Mouse (Mus musculus) CH12.LX (cell line): ENCODE data around the gene Cabp1. TPM values are rescaled to one million over a fixed set of nuclear protein-coding genes. Genes with fewer than 3 reads are reported as not detected.

ENCODE experiments used
- DNase-seq: peaks from one replicate; pipeline ENCODE4 v3.0.0-alpha.2; 2013; ENCODE audit errors: extremely low read depth
- H3K27ac ChIP-seq: 2 replicates; pipeline ENCODE4 v1.5.1; 2012; ENCODE audit warnings: low read depth, mild to moderate bottlenecking, control low read depth, moderate library complexity; ENCODE audit not compliant: insufficient read depth
- H3K27me3 ChIP-seq: replicated peaks from 2 replicates; pipeline ENCODE3; 2012; ENCODE audit warnings: inconsistent platforms
- H3K36me3 ChIP-seq, 2 experiments: replicated peaks in 1 of 2; 2 replicates each; pipeline versions ENCODE3 to v1.6.1; 2012; ENCODE audit warnings: inconsistent platforms in 1 of 2, low read length in 1 of 2, mild to moderate bottlenecking in 1 of 2, mixed read lengths in 1 of 2, moderate library complexity in 1 of 2; ENCODE audit not compliant: control insufficient read depth in 1 of 2, insufficient read depth in 1 of 2
- H3K4me1 ChIP-seq, 2 experiments: 2 replicates each; pipeline ENCODE4 v1.6.1; 2012; ENCODE audit warnings: inconsistent platforms in 1 of 2, moderate library complexity in 1 of 2; ENCODE audit not compliant: insufficient read depth in 2 of 2, control insufficient read depth in 1 of 2
- H3K4me2 ChIP-seq: 2 replicates; pipeline ENCODE4 v1.6.1; 2012; ENCODE audit warnings: low read depth, mild to moderate bottlenecking, control low read depth; ENCODE audit not compliant: poor library complexity, insufficient read depth, severe bottlenecking
- H3K4me3 ChIP-seq, 3 experiments: fragments of 150-350 bp in 1 of 3; sonication (generic) in 1 of 3; replicated peaks in 1 of 3; 2 replicates each; pipeline versions ENCODE3 to v1.5.1; 2011 to 2012; ENCODE audit warnings: low read depth in 2 of 3, low read length in 2 of 3, mild to moderate bottlenecking in 2 of 3, moderate library complexity in 2 of 3, control low read depth in 1 of 3, improper control_type of control experiment in 1 of 3, inconsistent platforms in 1 of 3, mixed read lengths in 1 of 3; ENCODE audit not compliant: poor library complexity in 1 of 3
- H3K79me2 ChIP-seq: replicated peaks from 2 replicates; pipeline ENCODE4 v1.6.1; 2012; ENCODE audit warnings: mild to moderate bottlenecking, moderate library complexity; ENCODE audit not compliant: control insufficient read depth, poor library complexity, insufficient read depth, severe bottlenecking; ENCODE audit errors: extremely low read depth
- H3K9ac ChIP-seq: 2 replicates; pipeline ENCODE4 v1.6.1; 2012; ENCODE audit warnings: low read depth, mild to moderate bottlenecking, control low read depth, moderate library complexity; ENCODE audit not compliant: insufficient read depth
- H3K9me3 ChIP-seq: replicated peaks from 2 replicates; pipeline ENCODE3; 2012; ENCODE audit warnings: low read length, inconsistent platforms, mixed read lengths
- BHLHE40 ChIP-seq: IDR thresholded peaks from 2 replicates; pipeline ENCODE4 v1.6.1; 2011; ENCODE audit warnings: mild to moderate bottlenecking, low read depth, low read length, improper control_type of control experiment
- CHD2 ChIP-seq: IDR thresholded peaks from 2 replicates; pipeline ENCODE4 v1.6.1; 2011; ENCODE audit warnings: low read length, improper control_type of control experiment
- ELF1 ChIP-seq: IDR thresholded peaks from 2 replicates; pipeline ENCODE4 v1.6.1; 2014; ENCODE audit warnings: low read depth, mild to moderate bottlenecking, inconsistent platforms, low read length, improper control_type of control experiment
- EP300 ChIP-seq: IDR thresholded peaks from 2 replicates; pipeline ENCODE4 v1.6.1; 2011; ENCODE audit warnings: low read length, improper control_type of control experiment
- IRF4 ChIP-seq: IDR thresholded peaks from 2 replicates; pipeline ENCODE4 v1.6.1; 2014; ENCODE audit warnings: low read depth, mild to moderate bottlenecking, inconsistent platforms, low read length, improper control_type of control experiment
- KAT2A ChIP-seq: IDR thresholded peaks from 2 replicates; pipeline ENCODE4 v1.6.1; 2012; ENCODE audit warnings: low read length, improper control_type of control experiment, inconsistent platforms; ENCODE audit not compliant: insufficient replicate concordance
- MAX ChIP-seq: IDR thresholded peaks from 2 replicates; pipeline ENCODE4 v1.6.1; 2011; ENCODE audit warnings: low read length, improper control_type of control experiment
- MAZ ChIP-seq: IDR thresholded peaks from 2 replicates; pipeline ENCODE4 v1.6.1; 2012; ENCODE audit warnings: low read depth, mild to moderate bottlenecking, inconsistent platforms, low read length, improper control_type of control experiment, moderate library complexity
- MEF2A ChIP-seq: IDR thresholded peaks from 2 replicates; pipeline ENCODE4 v1.6.1; 2014; ENCODE audit warnings: low read depth, mild to moderate bottlenecking, inconsistent platforms, low read length, improper control_type of control experiment, borderline replicate concordance
- MXI1 ChIP-seq: IDR thresholded peaks from 2 replicates; pipeline ENCODE4 v1.6.1; 2011; ENCODE audit warnings: mild to moderate bottlenecking, low read depth, low read length, improper control_type of control experiment
- MYC ChIP-seq: IDR thresholded peaks from 2 replicates; pipeline ENCODE4 v1.6.1; 2011; ENCODE audit warnings: low read depth, mild to moderate bottlenecking, improper control_type of control experiment, low read length
- NELFE ChIP-seq: IDR thresholded peaks from 2 replicates; pipeline ENCODE4 v1.6.1; 2011; ENCODE audit warnings: low read depth, low read length, improper control_type of control experiment
- NRF1 ChIP-seq: IDR thresholded peaks from 2 replicates; pipeline ENCODE4 v1.6.1; 2014; ENCODE audit warnings: low read depth, mild to moderate bottlenecking, inconsistent platforms, low read length, improper control_type of control experiment, moderate library complexity
- RAD21 ChIP-seq: IDR thresholded peaks from 2 replicates; pipeline ENCODE4 v1.6.1; 2011; ENCODE audit warnings: low read depth, mild to moderate bottlenecking, low read length, improper control_type of control experiment, moderate library complexity
- ZNF384 ChIP-seq: IDR thresholded peaks from 2 replicates; pipeline ENCODE4 v1.6.1; 2012; ENCODE audit warnings: low read depth, low read length, improper control_type of control experiment, inconsistent platforms
- dilution Hi-C: fragments of 300-500 bp; cut with MboI; formaldehyde crosslinking; loops from 2 replicates; pipeline ENCODE4 v1.14.3; 2020; ENCODE audit warnings: low sequenced_read_pairs; ENCODE audit not compliant: extremely low pct_unique_long_range_greater_than_20kb, extremely low pct_ligation_motif_present
- in situ Hi-C: fragments of 300-500 bp; cut with MboI; formaldehyde crosslinking; loops from 3 replicates; pipeline ENCODE4 v1.14.3; 2019; ENCODE audit warnings: low sequenced_read_pairs, low pct_ligation_motif_present, low pct_unique_long_range_greater_than_20kb, mixed read lengths
- polyA plus RNA-seq: library from polyadenylated mRNA; unstranded; fragments of >175 nt; gene quantifications from 2 replicates; pipeline ENCODE4 v1.2.1, GENCODE M21; 2012; ENCODE audit warnings: low read depth; ENCODE audit not compliant: insufficient read length
- total RNA-seq, 2 experiments: library from RNA; depleted of rRNA; stranded (reverse); fragments of 300-350 nt in 1 of 2; fragments of >200 nt in 1 of 2; gene quantifications; 2 replicates each; pipeline ENCODE4 v1.2.3; 2012 to 2014

The Cabp1 gene
- total and polyA plus RNA-seq, 3 experiments = 0.59 to 1.8 (median 1.7) TPM

DNA sequence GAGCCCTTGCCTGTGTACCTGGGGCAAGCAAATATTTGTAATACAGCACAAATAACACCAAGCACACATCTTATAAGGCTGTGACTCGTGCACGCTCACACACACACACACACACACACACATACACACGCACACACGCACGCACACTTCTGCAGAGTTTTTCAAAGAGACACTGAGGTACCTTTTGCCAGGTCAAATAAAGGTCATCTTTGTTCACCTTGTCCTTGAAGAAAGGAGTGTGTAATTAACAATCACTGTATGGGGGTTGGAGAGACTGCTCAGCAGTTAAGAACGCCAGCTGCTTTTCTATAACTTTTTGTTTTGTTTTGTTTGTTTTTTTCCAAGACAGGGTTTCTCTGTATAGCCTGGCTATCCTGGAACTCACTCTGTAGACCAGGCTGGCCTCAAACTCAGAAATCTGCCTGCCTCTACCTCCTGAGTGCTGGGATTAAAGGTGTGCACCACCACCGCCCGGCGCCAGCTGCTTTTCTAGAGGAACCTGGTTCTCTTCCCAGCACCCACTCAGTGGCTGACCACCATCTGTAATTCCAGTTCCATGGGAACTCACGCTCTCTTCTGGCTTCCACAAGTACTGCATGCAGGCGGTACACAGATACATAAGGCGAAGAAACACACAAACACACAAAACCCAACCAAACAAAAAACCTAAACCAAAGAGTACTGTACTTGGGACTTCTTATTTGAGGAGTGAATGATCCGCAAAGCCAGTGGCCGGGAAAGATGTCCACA lies 39.0 kb upstream of the Cabp1 start:
- H3K4me2 ChIP-seq = no peak overlapping the region
- peaks cover 12 to 20% of the 10 kb centered on the region in 2 experiments for H3K4me1 ChIP-seq
- H3K4me3 ChIP-seq = no peak overlapping the region
- TF ChIP-seq KAT2A (no peak), EP300 (no peak), MXI1 (no peak), MEF2A (no peak), BHLHE40 (no peak), ZNF384 (no peak), ELF1 (no peak), IRF4 (no peak), NELFE (no peak), CHD2 (no peak)
- TF ChIP-seq, all 38 proteins: peak for 0
- in situ Hi-C loops (no loop called here), dilution Hi-C loops (no loop called here)
- peaks cover 2% of the 10 kb centered on the region for H3K27me3 ChIP-seq
- no peaks in the 10 kb centered on the region for H3K9me3 ChIP-seq
- H3K27ac ChIP-seq = no peak overlapping the region
- no peaks in the 10 kb centered on the region for H3K36me3 ChIP-seq
- DNase-seq = no peak
- no peak overlapping the region for H3K9ac ChIP-seq
- H3K79me2 ChIP-seq = peaks cover 2% of the 10 kb centered on the region; the same call in 1 of the 2 replicates

DNA sequence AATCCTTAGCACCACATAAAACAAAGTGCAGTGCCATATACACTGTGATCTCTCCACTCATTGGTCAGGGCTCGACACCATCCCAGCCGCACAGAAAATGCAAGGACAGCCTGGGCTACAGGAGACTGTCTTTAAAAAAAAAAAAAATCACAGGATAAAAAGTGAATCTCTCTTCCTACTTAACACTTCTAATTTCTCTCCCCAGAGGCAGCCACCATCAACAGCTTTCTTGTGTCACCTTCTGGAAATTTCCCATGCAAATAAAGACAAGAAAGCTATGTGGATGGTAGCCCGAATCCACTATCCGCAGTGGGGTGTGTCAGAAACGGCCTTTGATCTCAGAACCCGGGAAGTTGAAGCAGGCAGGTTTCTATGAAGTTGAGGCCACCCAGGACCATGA lies 38.3 kb upstream of the Cabp1 start:
- no peak overlapping the region for H3K27ac ChIP-seq

GRCm38 (mm10) chr5:115231552-115232120 lies 37.5 kb upstream of the Cabp1 start:
- TF ChIP-seq MAX = peak; percentile 41; the same call in 1 of the 2 replicates
- TF ChIP-seq MYC = 0 out of 2 replicates have a peak, but pooled peaks have one; percentile 19
- peak; percentile 93 for TF ChIP-seq ZNF384
- TF ChIP-seq CHD2 = no peak
- dilution Hi-C loops = no loop called here

More for the DNA sequence above, 38.3 kb upstream of the Cabp1 start:
- dilution Hi-C loops (no loop called here), in situ Hi-C loops (no loop called here)
- Histone ChIP-seq H3K27me3 (peaks cover 5% of the 10 kb centered on the region), H3K4me2 (no peak overlapping the region), H3K9ac (no peak overlapping the region), H3K4me1 (peaks cover 12 to 20% of the 10 kb centered on the region in 2 experiments), H3K36me3 (no peaks in the 10 kb centered on the region), H3K79me2 (no peaks in the 10 kb centered on the region), H3K9me3 (no peaks in the 10 kb centered on the region), H3K4me3 (no peak overlapping the region)
- no peak for DNase-seq
- TF ChIP-seq NRF1 = no peak
- no peak for TF ChIP-seq BHLHE40
- no peak for TF ChIP-seq MAZ
- no peak for TF ChIP-seq RAD21
- no peak for TF ChIP-seq MAX

More at GRCm38 (mm10) chr5:115231552-115232120, 37.5 kb upstream of the Cabp1 start:
- Histone ChIP-seq H3K4me2 (peak overlapping the region; percentile 23; the same call in 1 of the 2 replicates), H3K27ac (no peak overlapping the region), H3K36me3 (no peaks in the 10 kb centered on the region), H3K4me3 (no peak overlapping the region), H3K79me2 (no peaks in the 10 kb centered on the region), H3K4me1 (peaks cover 12 to 20% of the 10 kb centered on the region in 2 experiments), H3K9me3 (no peaks in the 10 kb centered on the region), H3K27me3 (peaks cover 5% of the 10 kb centered on the region), H3K9ac (no peak overlapping the region)
- in situ Hi-C loops = no loop called here
- DNase-seq = no peak
